Mouse (Mus musculus) hematopoietic stem cell, adult 5-6 weeks (primary cell): ENCODE results near the gene Rps26. TPM values are rescaled to one million over a fixed set of nuclear protein-coding genes. Genes with fewer than 3 reads are reported as not detected.
"Not testable (repeated sequence)": the region's sequence is repeated elsewhere in the genome, so short reads cannot be mapped to it uniquely, and the experiment has no call there.

Experiments
- ATAC-seq, 2 experiments: fragments of 125-278 bp in 1 of 2; replicated peaks in 1 of 2; 2 replicates each; pipeline ENCODE4 v1.8.0; 2016 to 2017; ENCODE audit warnings: inconsistent platforms in 2 of 2, mild to moderate bottlenecking in 2 of 2, moderate number of reproducible peaks in 2 of 2, low read depth in 1 of 2, moderate TSS enrichment in 1 of 2; ENCODE audit not compliant: low FRiP score in 2 of 2, poor library complexity in 2 of 2, severe bottlenecking in 2 of 2, insufficient read depth in 1 of 2, low TSS enrichment in 1 of 2
- total RNA-seq: library from RNA; stranded (forward); fragments of 172-1452, 232-1000 nt; gene quantifications from 2 replicates; pipeline ENCODE4 v1.2.3, GENCODE M21; 2017

Gene Rps26
- total RNA-seq, 1 experiment from 2014 or later, result 1,172 TPM

DNA sequence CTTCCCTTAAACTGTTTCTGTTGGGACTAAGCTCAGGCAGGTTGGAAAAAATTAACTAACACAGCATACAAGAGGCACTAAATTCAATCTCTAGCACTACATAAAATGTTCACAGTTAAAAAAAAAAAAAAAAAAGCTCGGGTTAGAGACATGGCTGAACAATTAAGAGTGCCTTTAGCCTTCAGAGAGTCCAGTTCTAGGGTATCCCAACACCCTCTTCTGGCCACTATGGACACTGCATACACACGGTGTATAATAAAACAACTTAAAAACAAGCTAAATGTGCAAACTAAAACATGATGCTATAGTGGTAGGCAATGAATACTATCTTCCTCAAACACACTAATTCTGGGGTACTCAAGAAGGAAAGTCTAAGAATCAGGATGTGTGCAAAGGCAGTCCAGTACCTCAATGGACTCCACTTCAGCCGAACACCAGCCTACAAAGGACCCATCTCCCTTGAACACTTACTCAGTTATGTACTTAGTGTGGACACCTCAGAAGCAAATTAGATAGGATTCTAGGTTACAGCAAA lies 4.5 kb downstream of the Rps26 start:
- ATAC-seq, result no peak

DNA sequence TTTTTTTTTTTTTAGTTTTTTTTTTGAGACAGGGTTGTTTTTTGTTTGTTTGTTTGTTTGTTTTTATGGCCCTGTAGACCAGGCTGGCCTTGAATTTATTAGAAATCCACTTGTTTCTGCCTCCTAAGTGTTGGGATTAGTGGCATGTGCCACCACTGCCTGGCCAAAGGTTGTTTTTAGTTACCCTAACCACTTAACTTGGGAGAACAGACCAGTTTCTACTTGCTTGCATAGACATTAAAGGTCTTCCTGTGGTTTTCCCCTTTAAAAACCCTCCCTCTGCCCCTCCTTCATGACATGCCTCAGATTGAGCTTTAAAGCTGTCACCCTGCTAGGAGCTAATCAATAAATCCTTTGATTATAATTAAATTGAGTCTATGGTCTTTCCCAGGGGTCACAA lies 6.3 kb downstream of the Rps26 start:
- ATAC-seq, result no peak

DNA sequence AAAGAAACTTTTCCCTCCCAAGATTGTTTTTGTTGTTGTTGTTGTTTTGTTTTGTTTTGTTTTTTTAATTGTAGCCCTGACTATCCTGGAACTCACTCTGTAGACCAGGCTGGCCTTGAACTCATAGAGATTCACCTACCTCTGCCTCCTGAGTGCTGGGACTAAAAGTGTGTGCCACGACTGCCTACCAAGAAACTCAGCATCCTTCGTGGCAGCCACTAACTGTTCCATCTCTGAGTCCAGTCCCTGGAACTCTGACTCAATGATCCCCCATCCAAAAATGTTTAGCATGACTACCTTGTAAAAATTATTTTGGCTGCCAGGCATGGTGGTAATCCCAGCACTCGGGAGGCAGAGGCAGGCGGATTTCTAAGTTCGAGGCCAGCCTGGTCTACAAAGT lies 7.4 kb downstream of the Rps26 start:
- ATAC-seq, result not testable (repeated sequence)

DNA sequence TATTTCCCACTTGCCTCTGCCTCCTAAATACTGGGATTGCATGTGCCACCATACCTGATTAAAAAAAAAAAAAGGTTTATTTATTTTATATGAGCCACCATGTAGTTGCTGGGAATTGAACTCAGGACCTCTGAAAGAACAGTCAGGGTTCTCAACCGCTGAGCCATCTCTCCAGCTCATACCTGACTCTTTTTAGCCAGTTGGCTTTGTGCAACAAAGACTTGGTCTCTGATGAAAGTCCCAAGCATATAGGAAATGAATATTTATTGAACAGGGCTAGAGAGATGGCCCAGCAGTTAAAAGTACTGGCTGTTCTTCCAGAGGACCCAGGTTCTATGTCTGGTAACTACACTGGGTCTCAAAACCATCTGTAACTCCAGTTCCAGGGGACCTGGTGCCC lies 8.0 kb downstream of the Rps26 start:
- no peak for ATAC-seq

DNA sequence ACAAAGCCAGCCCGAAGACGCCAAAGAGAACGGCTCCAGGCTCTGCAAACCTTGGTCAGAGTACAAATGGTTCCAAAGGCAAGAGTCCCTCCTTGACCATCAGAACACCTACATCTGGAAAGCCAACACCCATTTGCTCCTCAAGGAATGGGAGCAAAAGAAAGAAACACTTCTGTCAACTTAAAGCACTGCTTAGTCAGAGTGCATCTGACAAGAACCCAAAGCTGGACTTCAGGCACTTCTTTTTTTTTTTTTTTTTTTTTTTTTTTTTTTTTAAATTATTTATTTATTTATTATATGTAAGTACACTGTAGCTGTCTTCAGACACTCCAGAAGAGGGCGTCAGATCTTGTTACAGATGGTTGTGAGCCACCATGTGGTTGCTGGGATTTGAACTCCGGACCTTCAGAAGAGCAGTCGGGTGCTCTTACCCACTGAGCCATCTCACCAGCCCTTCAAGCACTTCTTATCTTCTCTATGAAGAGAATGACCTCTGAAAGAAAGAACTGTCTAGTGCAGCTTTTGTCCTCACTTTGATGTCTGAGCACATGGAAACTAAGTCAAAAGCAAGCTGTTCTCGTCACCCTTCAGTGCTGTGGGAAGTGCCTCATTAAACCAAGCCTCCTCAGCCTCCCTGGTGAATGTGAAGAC lies 10.6 kb downstream of the Rps26 start:
- ATAC-seq, result not testable (repeated sequence)

DNA sequence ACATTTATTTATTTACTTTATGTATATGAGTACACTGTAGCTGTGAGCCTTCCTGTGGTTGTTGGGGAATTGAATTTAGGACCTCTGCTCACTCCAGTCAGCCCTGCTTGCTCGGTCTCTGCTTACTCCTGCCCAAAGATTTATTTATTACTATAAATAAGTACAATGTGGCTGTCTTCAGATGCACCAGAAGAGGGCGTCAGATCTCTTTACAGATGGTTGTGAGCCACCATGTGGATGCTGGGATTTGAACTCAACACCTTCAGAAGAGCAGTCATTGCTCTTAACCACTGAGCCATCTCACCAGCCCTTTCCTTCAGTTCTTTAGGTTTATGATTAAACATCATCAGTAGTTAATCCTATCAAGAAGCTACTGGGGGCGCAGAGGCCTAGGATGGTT lies 11.6 kb downstream of the Rps26 start:
- ATAC-seq, result no peak

DNA sequence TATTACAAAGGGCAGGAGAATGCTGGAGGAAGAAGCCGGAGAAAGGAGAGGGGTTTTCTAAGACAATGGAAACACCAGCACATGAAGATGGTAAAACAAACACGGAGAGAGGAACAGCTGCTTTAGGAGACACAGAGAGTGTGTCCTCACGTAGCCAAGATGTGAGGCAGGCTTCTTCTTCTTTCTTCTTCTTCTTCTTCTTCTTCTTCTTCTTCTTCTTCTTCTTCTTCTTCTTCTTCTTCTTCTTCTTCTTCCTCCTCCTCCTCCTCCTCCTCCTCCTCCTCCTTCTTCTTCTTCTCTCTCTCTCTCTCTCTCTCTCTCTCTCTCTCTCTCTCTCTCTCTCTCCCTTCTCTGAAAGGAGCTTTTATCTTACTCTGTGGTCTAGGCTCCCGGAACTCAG lies 12.7 kb downstream of the Rps26 start:
- not testable (repeated sequence) for ATAC-seq

DNA sequence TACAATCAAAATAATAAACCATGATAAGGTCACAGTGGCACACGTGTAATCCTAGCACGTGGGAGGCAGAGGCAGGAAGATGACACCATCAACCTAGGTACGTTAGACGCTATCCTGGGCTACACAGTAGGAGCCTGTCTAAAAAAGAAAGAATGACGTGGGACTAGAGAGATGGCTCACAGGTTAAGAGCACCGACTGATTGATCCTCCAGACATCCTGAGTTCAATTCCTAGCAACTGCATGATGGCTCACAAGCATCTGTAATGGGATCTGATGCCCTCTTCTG lies 13.4 kb downstream of the Rps26 start:
- ATAC-seq, result no peak

DNA sequence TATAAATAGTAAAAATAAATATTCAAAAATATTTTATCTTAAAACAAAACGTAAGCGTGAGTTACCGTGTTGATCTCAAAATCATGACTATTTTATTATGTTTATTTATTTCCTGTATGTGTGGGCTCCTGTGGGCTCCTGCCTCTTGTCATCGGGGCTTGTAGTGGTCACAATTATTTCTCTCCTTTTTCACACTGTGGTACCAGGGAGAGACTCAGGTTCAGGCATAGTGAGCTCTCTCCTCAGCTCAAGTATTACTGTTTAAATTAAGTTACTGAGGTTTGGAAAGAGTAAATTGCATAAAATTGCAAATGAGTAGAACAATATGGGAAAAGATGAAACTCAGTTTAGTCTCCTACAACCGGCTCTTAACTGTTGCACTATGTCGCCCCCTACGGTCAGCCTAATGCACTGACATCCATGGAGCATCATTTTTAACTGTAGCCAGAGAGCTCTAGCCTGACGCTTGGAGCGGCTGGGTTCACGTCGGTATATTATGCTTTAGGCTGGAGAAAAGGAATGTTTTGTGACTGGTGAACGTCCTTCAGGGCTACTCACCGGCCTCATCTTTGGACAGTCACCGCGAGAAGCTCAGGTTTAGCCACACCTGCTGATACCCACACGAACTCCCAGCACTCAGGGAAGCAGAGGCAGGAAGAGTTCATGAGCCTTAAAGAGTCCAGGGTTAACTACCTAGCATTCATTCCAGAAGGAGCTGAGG lies 14.0 kb downstream of the Rps26 start:
- ATAC-seq, result peak; percentile 89 to 98

DNA sequence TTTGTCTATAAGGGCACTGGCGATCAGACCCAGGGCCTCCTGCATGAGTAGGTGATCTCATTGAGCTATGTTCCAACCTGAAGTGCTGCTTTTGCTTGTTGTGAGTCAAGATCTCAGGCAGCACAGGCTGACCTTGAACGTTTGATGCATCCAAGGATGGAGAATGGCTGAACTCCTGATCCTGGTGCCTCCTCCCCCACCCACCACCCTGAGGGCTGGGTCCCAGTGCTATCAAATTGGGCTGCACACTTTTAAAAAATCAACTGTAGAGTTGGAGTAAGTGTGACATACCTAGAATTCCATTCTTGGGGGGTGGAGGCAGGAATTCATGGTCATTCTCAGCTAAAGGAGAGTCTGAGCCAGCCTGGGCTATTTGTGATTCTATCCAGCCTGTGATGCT lies 20.1 kb downstream of the Rps26 start:
- ATAC-seq, result no peak

DNA sequence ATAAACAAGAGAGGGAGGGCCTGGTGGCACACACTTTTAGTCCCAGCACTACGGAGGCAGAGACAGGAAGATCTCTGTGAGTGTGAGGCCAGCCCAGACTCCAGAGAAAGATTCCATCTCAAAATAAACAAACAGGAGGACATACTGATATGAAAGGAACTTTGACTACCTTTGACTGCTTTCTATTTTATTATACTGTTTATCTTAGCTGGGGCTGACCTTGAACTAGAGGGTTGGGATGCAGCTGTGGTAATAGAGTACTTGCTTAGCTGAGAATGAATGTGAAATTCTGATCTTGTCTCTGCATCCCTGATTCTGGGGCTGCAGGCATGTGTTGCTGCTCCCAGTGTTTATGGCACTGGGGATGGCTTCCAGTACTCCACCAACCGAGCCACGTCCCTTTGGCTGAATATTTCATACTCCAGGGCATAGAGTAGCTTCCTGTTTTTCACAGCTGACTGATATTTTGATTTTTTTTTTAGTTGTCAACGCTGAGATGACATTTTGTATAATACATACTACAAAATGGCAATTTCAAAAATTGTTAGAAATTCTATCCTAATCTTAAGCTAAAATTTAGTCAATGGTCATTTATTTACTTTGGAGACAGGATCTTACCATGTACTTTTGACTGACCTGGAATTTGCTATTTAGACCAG lies 23.9 kb downstream of the Rps26 start:
- ATAC-seq, result no peak

DNA sequence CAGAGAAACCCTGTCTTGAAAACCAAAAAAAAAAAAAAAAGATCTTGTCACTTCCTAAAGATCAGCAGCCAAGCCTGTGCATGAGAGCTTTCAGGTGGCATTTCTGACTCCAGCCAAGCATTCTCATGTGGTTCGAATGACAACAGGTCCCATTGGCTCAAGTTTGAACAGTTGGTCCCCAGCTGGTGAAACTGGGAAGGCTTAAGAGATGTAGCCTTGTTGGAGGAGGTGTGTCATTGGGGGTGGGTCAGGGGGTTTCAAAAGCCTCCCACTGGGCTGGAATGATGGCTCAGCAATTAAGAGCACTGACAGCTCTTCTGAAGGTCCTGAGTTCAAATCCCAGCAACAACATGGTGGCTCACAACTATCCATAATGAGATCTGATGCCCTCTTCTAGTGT lies 25.0 kb downstream of the Rps26 start:
- ATAC-seq, result no peak

DNA sequence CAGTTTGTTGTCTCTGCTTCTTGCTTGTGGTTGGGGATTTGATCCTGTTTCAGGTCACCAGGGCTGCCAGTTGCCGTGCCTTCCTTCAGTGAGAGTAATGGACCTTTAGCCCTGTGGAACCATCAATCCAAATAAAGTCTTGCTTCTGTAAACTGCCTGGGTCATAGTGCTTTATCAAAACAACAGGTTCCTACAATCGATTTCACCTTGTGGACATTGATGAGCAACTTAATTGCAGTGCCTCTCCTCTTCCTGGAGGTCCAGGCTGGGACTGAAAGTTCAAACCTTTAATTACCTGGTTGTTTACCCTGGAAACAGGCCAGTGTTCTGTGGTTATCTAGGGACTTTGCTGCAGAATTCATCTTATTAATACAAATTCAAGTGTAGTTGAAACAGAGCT lies 28.1 kb downstream of the Rps26 start:
- no peak for ATAC-seq

DNA sequence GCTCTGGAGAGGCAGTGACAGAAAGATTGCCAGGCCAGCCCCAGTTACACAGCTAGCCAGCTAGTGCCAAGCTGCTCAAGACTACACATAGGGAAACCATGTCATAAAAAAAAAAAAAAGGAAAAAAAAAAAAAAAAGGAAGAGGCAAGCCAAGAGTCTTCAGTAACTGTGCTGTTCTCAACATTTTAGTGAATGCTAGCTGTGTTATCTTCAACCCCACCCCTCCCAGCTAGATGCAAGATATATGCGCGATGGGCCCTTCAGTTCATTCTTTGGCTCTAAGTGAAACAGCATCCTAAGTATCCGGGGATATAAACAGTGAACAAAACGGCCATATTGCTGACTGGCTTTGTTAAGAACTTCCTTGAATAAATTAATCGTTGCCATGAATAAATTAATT lies 33.8 kb downstream of the Rps26 start:
- ATAC-seq, result no peak

DNA sequence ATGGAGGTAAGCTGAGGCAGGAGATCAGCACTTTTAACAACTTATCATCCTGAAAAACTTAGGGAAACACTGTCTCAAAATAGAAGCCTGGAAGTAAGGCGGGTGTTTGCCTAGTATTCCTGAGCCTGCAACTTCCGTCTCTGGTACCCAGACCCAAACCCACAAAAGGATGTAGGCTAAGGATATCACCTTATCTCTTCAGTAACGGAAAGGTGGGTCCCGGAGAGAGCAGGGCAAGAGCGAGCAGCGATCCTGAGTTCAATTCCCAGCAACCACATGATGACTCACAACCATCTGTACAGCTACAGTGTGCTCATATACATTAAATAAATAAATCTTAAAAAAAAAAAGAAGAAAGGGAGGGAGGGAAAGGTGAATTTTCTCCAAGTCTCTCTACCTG lies 35.1 kb downstream of the Rps26 start:
- ATAC-seq, result no peak

DNA sequence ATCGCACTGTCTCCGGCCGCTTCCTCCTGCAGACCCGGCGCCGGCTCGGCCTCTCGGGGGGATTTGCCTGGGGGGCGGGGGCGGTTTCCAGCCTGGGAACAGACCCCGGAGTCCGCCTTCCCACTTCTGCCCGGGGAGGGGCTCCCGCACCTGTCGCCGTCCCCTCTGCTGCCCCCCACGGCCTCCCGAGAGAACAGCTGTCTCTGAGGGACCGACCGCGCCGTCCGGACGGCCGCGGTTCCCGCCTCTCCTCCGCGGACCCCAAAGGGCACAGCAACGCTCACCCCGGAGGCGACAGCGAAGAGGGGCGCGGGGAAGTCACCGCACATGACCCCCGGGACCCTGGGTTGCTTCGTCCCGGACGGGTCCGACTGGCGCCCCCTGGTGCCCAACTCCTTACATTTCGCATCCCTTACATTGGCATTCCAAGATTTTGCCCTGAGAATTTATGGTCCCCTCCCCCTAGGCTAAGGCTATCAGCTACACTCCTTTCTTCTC lies 36.3 kb downstream of the Rps26 start:
- ATAC-seq, result peak in 1 of 2 experiments; percentile 58; a peak in 1 of 4 replicates

DNA sequence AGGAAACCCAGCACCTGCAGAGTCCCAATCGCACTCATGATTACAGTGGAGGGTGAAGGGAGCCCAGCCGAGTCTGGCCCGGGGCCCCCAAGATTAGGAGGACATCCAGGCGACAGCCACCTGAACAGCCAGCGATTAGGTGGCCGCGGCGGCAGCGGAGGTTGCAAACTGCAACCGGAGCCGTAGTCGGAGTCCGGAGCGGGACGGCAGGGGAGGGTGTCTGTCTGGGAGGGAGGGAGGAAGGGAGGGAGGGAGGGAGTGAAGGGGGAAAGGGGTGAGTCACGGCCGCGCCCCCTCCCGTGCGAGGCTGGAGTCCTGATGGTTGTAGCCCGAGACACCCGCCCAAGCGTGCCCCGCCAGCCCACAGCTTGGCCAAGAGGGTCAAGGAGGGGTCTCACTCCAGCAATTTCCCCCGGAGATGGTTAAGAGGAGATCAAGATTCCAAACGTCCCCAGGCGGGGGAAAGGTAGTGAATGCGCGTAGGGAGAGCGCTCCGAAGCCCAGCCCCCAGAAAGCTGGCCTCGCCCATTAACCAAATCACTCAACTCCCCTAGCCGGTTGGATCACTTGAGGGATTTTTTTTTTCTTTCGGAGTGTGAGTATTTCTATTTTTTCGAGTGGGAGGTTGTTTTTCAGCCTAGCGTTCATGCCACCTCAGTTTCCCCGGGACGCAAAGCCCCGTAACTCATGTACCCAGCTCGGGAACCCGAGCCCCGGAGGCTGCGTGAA lies 36.9 kb downstream of the Rps26 start, which contains the start of gene Erbb3:
Erbb3 (minus strand) TSS at position 189 of the 729 bp plus-strand sequence.
- peak; percentile 36 to 48; a peak in 3 of 4 replicates for ATAC-seq
